Mouse (Mus musculus) thymus, adult 18-20 months (tissue): ENCODE results near the gene Dpagt1.
"Not testable (repeated sequence)": the region's sequence is repeated elsewhere in the genome, so short reads cannot be mapped to it uniquely, and the experiment has no call there.

Source experiments
- DNase-seq, 2 experiments: peaks; one replicate each; pipeline ENCODE4 v3.0.0; 2022; ENCODE audit warnings: mixed read lengths in 2 of 2

Dpagt1 gene

GRCm38 (mm10) chr9:44341487-44341886, 15.7 kb downstream of the Dpagt1 start:
- no peak for DNase-seq

GRCm38 (mm10) chr9:44342173-44342572, 16.4 kb downstream of the Dpagt1 start:
- no peak for DNase-seq

DNA sequence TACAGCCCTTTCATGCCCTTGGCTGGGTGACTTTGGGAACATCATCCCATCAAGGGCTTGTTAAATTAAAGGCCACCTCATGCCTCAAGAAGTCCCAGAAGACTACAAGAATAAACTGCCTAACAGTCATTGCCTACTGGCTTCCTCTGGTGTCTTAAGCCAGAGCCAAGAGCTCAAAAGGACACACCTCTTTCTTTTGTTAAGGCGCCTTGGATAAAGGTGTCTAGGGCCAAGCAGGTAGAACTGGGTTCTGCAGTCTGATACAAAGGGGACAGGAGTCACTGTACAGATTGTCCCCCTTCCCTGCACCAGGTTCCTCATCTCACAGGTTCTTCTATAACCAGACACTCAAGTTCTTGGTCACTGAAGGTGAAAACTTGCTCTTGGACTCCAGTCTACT, 16.8 kb downstream of the Dpagt1 start:
- no peak for DNase-seq

DNA sequence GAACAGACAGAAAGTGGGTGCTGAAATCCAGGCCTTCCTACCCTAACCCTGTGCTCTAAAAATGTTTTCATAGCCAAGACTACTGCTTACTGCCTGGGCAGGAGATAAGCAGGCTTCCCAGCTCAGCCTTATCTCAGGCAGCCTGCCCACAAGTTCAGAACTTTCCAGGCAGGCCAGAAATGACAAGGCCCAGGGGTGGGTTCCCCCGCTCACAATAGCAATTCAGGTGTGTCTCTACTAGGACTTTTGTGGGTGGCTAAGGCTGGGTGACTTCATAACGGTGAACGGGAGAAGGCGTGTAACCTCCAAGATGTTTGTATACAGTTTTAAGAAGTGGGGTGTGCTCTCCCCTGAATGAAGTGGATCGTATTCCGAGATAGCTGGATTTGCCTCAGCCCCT, 17.5 kb downstream of the Dpagt1 start:
- DNase-seq: no peak

GRCm38 (mm10) chr9:44343781-44344421, 18.1 kb downstream of the Dpagt1 start, which contains the start of gene Hmbs:
Hmbs (minus strand) TSS chr9:44344228.
- DNase-seq: peak; percentile 76 to 81

- DNase-seq: no peak
Observed at GRCm38 (mm10) chr9:44345570-44346433, 20.0 kb downstream of the Dpagt1 start.

GRCm38 (mm10) chr9:44347166-44347565, 21.3 kb downstream of the Dpagt1 start:
- no peak for DNase-seq

DNA sequence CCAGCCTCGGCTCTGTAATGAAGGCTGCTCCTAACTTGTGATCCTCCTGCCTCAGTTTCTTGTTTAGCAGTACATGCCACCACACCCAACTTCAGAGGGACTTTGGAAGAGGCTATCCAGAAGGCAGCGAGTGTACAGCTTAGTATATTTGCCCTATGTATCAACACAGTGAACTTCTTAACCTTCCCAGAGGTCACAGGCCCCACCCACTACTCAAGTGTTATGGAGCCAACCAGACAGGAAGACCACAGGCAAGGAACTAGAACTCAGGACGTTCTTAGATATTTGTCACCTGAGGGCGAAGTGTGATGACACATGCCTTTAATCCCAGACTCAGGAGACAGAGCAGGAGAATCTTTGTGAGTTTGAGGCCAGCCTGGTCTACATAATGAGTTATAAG, 21.8 kb downstream of the Dpagt1 start:
- DNase-seq: no peak

GRCm38 (mm10) chr9:44348546-44348945, 22.7 kb downstream of the Dpagt1 start:
- no peak for DNase-seq

DNA sequence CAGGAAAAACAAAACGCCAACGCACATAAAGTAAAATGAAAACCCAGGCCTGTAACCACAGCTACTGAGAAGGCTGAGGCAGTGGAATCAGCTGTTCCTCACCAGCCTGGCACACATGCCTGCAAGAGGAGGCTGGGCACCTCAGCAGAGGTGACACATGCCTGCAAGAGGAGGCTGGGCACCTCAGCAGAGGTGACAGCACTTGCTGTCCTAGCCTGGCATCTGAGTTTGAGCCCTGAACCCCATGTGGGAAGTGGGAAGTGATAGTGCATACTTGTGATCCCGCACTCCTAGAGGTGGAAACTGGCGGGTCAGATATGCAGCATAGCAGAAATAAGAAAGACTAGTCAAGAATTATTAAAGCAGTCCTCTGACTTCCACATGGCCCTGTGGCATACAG, 25.6 kb downstream of the Dpagt1 start:
- DNase-seq: no peak

GRCm38 (mm10) chr9:44352337-44352736, 26.5 kb downstream of the Dpagt1 start:
- no peak for DNase-seq

GRCm38 (mm10) chr9:44353142-44353541, 27.3 kb downstream of the Dpagt1 start:
- no peak for DNase-seq

- DNase-seq: no peak
Observed at GRCm38 (mm10) chr9:44357207-44357606, 31.4 kb downstream of the Dpagt1 start.

DNA sequence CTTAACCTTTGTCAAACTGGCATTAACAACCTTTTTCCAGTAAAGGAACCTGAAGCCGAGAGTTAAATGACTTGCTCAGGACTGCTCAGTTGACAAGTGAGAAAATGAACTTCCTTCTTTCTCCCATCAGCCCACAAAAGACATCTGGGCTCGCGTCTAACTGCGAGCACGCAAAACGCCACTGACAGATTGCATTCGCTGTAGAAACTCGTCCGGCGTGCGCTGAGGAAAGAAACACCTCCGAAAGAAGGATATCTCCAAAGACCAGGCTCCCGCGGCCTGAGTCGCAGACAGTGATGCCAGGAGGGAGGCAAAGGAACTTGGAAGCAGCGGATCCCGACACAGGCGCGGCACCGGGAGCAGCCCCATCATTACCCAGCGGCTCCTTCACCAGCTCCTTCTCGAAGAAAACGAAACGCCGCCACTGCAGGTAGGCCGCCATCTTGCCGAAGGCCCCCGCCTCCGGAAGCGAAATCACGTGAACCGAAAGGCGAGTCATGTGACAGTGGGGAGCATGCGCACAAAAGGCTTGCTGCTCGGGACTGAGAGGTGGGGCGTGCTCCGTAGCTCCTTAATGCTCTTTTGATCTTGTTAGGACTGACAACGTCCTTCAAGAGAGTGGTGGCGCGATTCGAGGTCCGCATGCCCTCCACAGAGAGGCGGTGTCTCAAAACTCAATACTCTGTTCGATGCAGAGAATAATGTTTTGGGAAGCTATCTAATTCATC, 35.5 kb downstream of the Dpagt1 start, which contains the start of gene Vps11:
Gene Vps11, minus strand, starts transcription at position 481 of the 728 bp plus-strand sequence.
- DNase-seq: peak; percentile 89 to 93

DNA sequence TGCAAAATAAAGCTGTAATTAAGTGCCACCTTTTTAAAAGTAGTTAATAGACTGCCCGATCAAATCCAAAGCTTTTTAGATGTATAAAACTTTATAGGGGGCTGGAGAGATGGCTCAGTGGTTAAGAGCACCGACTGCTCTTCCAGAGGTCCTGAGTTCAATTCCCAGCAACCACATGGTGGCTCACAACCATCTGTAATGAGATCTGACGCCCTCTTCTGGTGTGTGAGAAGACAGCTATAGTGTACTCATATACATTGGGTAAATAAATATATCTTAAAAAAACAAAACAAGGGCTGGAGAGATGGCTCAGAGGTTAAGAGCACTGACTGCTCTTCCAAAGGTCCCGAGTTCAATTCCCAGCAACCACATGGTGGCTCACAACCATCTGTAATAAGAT, 36.1 kb downstream of the Dpagt1 start:
- not testable (repeated sequence) for DNase-seq

- no peak for DNase-seq
Observed at GRCm38 (mm10) chr9:44364480-44364879, 38.7 kb downstream of the Dpagt1 start.

DNA sequence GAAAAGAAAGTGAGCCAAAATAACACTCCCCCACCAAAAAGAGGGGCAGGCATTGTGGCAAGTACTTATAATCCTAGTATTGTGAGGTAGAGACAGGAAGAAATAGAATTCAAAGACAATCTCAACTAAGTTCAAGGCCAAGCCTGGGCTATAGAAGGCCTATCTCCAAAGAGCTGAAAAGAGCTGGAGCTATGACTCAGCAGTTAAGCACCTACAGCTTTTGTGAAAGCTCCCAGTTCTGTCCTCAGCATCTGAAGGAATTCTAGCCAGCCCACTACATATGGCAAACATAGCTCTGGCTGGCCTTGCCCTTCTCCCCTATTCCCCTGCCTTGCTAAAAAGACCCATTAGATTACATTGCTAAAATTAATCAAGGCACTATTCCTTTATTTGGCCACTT, 47.6 kb downstream of the Dpagt1 start:
- no peak for DNase-seq

GRCm38 (mm10) chr9:44376141-44376540, 50.3 kb downstream of the Dpagt1 start:
- DNase-seq: no peak

DNA sequence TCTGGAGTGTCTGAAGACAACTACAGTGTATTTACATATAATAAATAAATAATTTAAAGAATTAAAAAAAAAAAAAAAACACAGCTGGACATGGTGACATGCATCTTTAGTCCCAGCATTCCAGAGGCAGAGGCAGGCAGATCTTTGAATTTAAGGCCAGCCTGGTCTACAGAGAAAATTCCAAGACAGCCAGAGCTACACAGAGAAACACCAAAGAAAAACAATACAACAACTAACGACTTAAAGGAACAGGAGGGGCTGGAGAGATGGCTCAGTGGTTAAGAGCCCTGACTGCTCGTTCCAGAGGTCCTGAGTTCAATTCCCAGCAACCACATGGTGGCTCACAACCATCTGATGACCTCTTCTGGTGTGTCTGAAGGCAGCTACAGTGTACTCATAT, 51.5 kb downstream of the Dpagt1 start:
- not testable (repeated sequence) for DNase-seq

DNA sequence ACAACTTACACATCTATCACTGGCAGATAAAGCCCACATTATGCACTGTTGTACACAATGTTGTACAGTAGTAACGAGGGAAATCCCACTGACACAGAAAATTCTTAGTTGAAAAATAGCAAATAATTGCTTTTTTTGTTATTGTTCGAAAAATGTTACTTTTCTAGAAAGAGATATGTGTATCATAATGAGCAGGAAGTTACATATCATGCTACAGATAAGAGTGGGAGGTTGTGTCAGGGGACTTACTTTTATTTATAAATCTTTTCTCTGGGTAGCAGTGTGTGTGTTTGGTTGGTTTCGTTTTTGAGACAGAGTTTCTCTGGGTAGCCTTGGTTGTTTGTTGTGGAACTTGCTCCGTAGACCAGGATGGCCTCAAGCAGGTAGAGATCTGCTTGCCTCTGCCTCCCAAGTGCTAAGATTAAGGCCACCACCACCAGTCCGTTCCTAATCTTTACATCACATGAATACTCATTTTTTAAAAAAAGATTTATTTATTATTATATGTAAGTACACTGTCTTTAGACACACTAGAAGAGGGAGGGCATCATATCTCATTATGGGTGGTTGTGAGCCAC, 52.4 kb downstream of the Dpagt1 start:
- DNase-seq: no peak

- DNase-seq: peak; percentile 98 to 99
Observed at GRCm38 (mm10) chr9:44379054-44379834, 53.4 kb downstream of the Dpagt1 start, which contains the start of gene Hyou1. Hyou1 (plus strand) TSS chr9:44379490.

DNA sequence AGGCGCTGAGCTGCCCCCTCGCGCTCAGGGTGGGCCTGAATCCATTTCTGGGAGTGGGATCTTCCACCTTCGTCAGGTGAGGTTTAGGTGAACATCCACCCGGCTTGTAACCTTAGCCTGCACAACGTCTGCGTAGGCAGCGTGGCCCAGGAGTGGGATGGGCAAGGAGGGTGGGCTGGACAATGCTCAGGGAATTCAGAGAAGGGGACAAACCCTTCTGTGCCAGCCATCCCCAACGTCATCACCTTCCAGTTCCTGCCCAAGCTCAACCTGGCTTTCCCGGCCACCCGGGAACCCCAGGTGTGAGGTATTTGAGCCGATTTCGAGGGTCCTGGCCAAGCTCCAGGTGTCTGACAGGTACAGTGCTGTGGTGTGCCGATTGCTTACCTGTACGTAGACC, 54.0 kb downstream of the Dpagt1 start:
- DNase-seq: no peak
